Mouse (Mus musculus): Measurements from ENCODE around the gene Abhd16b.

The Abhd16b gene

GRCm38 (mm10) chr2:181537444-181538047, 44.5 kb downstream of the Abhd16b start:
- no peak for DNase-seq (ENCODE audit: low read depth, low spot score)

DNA sequence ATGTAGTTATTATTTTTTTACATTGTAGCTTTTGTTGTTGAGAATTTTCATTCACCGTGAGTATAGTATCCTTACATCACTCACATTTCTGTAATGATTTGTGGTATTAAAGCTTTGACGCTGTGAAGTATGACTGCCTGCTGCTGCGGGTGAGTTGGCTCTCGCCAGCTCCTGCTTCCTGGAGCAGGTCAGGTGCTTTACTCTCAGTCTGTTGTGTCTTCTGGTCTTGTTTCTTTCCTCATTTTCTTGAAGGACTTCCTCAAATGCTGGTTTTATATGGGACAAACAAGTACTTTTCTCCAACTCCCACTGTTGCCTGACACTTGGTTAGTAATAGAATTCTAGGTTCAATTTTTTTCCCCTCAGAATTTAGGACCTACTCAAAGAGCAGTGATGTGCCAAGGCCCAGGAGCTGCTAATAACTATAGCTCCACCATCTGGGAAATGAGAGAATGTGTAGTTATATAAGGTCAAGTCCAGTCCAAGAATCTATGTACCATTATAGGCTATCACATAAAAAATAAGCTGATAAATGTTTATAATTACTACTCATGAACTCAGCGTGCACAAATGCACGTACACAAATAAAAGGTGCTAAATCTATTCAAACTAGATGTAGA, 48.9 kb downstream of the Abhd16b start:
- DNase-seq (ENCODE audit: low read depth, low spot score): no peak

Data from c-Kit-negative CD71-positive TER-119-positive erythroid progenitor cells, embryonic 14.5 days (primary cell).